Mouse (Mus musculus): ENCODE data around the gene Ensa. TPM values are rescaled to one million over a fixed set of nuclear protein-coding genes. Genes with fewer than 3 reads are reported as not detected.

Gene Ensa
- total RNA-seq, 2 experiments from 2014 or later, result 62.5 to 63.7 TPM

GRCm38 (mm10) chr3:95674812-95675211 lies 50.0 kb downstream of the Ensa start:
- intact Hi-C loops (cut with DNase I), result loop anchor here (1.0 to 5.0 kb wide), 2 partner anchors 16 to 97 kb away; no protein-coding TSS in a partner anchor
- DNase-seq, result peak in 1 of 2 experiments; percentile 56

GRCm38 (mm10) chr3:95675301-95676092 lies 50.7 kb downstream of the Ensa start:
- DNase-seq, result peak; percentile 85
- intact Hi-C loops (cut with DNase I), result loop anchor here (1.0 to 5.0 kb wide), 3 partner anchors 16 to 97 kb away; no protein-coding TSS in a partner anchor

- peak; percentile 87 to 91 for DNase-seq
- intact Hi-C loops (cut with DNase I), result loop anchor here (1.0 to 5.0 kb wide), 2 partner anchors 44 to 95 kb away; no protein-coding TSS in a partner anchor
Measured at GRCm38 (mm10) chr3:95676745-95677419, 52.1 kb downstream of the Ensa start.

- intact Hi-C loops (cut with DNase I), result loop anchor here (2.0 to 5.0 kb wide), 2 partner anchors 23 to 95 kb away; no protein-coding TSS in a partner anchor
Measured at GRCm38 (mm10) chr3:95677420-95678090, 52.8 kb downstream of the Ensa start.

GRCm38 (mm10) chr3:95679551-95679950 lies 54.8 kb downstream of the Ensa start:
- intact Hi-C loops (cut with DNase I), result loop anchor here (2.0 to 5.0 kb wide), 2 partner anchors 21 to 93 kb away; no protein-coding TSS in a partner anchor
- DNase-seq, result no peak

More at GRCm38 (mm10) chr3:95677420-95678090, 52.8 kb downstream of the Ensa start:
- DNase-seq, result no peak

GRCm38 (mm10) chr3:95680673-95681072 lies 55.9 kb downstream of the Ensa start:
- intact Hi-C loops (cut with DNase I), result loop anchor here (5.0 kb wide), 1 partner anchor 82 kb away; the partner anchor contains the start of gene Tars2

GRCm38 (mm10) chr3:95681365-95681764 lies 56.6 kb downstream of the Ensa start:
- no peak for DNase-seq
- intact Hi-C loops (cut with DNase I), result loop anchor here (5.0 kb wide), 1 partner anchor 81 kb away; the partner anchor contains the start of gene Tars2

More at GRCm38 (mm10) chr3:95680673-95681072, 55.9 kb downstream of the Ensa start:
- no peak for DNase-seq

Other genes starting within 250 kb of the Ensa start
- not detected for gene 4930558C23Rik, start 222.2 kb upstream of the Ensa start, total RNA-seq (2021)
- gene Arnt, start 190.6 kb upstream of the Ensa start, total RNA-seq (2021), result 10 to 100 TPM; 45.0 to 48.6 TPM
- gene Ctsk, start 125.7 kb upstream of the Ensa start, total RNA-seq (2021), result 10 to 100 TPM; 13.6 to 14.3 TPM
- gene Ctss, start 98.2 kb upstream of the Ensa start, total RNA-seq (2021), result 10 to 100 TPM; 11.6 to 12.7 TPM
- gene Hormad1, start 65.3 kb upstream of the Ensa start, total RNA-seq (2021), result not detected
- gene Golph3l, start 36.1 kb upstream of the Ensa start, total RNA-seq (2021), result 10 to 100 TPM; 19.8 to 20.5 TPM
- 100 to 1,000 TPM; 161 to 165 TPM for gene Mcl1, start 33.8 kb downstream of the Ensa start, total RNA-seq (2021)
- gene Adamtsl4, start 62.9 kb downstream of the Ensa start, total RNA-seq (2021), result 10 to 100 TPM; 48.3 to 57.2 TPM
- 10 to 100 TPM; 46.0 to 59.8 TPM for gene Ecm1, start 114.6 kb downstream of the Ensa start, total RNA-seq (2021)
- gene Tars2, start 135.2 kb downstream of the Ensa start, total RNA-seq (2021), result 10 to 100 TPM; 41.6 to 44.4 TPM
- gene Rprd2, start 193.9 kb downstream of the Ensa start, total RNA-seq (2021), result 10 to 100 TPM; 41.3 to 42.1 TPM
- gene Prpf3, start 230.9 kb downstream of the Ensa start, total RNA-seq (2021), result 10 to 100 TPM; 19.2 to 27.2 TPM
- 100 to 1,000 TPM; 275 to 290 TPM for gene Mrps21, start 246.5 kb downstream of the Ensa start, total RNA-seq (2021)